Mouse (Mus musculus) limb, embryonic 14.5 days (tissue): ENCODE measurements at regions not wholly inside any gene's neighbourhood (a gene's known extent, or its start where the extent isn't known, plus 50 kb on each side); places are given as distances from the start of the nearest gene placed in this dataset.

Source experiments
- ATAC-seq: fragments of 200-750 bp; cut with Nextera tagmentation; 2 replicates; pipeline ENCODE4 v1.8.0; 2017; ENCODE audit warnings: low read depth, moderate number of reproducible peaks, moderate TSS enrichment; ENCODE audit not compliant: low FRiP score
- DNase-seq: peaks from one replicate; pipeline ENCODE4 v3.0.0-alpha.2; 2015; ENCODE audit warnings: low spot score
- H3K27ac ChIP-seq: fragments of 300-500 bp; sonication (generic); replicated peaks from 2 replicates; pipeline ENCODE4 v1.5.1; 2014; ENCODE audit warnings: low read depth, mild to moderate bottlenecking, low read length, moderate library complexity, mixed read lengths
- H3K27me3 ChIP-seq: fragments of 300-500 bp; sonication (generic); 2 replicates; pipeline ENCODE4 v1.6.1; 2014; ENCODE audit warnings: low read length, mixed read lengths; ENCODE audit not compliant: control insufficient read depth, insufficient read depth
- H3K36me3 ChIP-seq: fragments of 300-500 bp; sonication (generic); 2 replicates; pipeline ENCODE4 v1.6.1; 2014; ENCODE audit warnings: mild to moderate bottlenecking, low read length, moderate library complexity, mixed read lengths; ENCODE audit not compliant: control insufficient read depth, insufficient read depth
- H3K4me1 ChIP-seq: fragments of 300-500 bp; sonication (generic); 2 replicates; pipeline ENCODE4 v1.6.1; 2014; ENCODE audit warnings: antibody characterized with exemption, low read length, mixed read lengths; ENCODE audit not compliant: control insufficient read depth, insufficient read depth
- H3K4me2 ChIP-seq: fragments of 300-500 bp; sonication (generic); replicated peaks from 2 replicates; pipeline ENCODE4 v1.6.1; 2014; ENCODE audit warnings: low read depth, mild to moderate bottlenecking, low read length, moderate library complexity; ENCODE audit not compliant: severe bottlenecking
- H3K4me3 ChIP-seq: fragments of 300-500 bp; sonication (generic); replicated peaks from 2 replicates; pipeline ENCODE4 v1.5.1; 2014; ENCODE audit warnings: low read length
- H3K9ac ChIP-seq: fragments of 300-500 bp; sonication (generic); 2 replicates; pipeline ENCODE4 v1.6.1; 2014; ENCODE audit warnings: mild to moderate bottlenecking, low read depth, low read length, moderate library complexity; ENCODE audit not compliant: severe bottlenecking
- H3K9me3 ChIP-seq: fragments of 300-500 bp; sonication (generic); 2 replicates; pipeline ENCODE4 v1.6.1; 2016; ENCODE audit warnings: low read length; ENCODE audit not compliant: control insufficient read depth
- POLR2A ChIP-seq: fragments of 200-500 bp; IDR thresholded peaks from 2 replicates; pipeline ENCODE4 v1.8.0; 2012; ENCODE audit warnings: inconsistent platforms, mild to moderate bottlenecking, moderate library complexity, borderline replicate concordance; ENCODE audit not compliant: insufficient read depth, insufficient read length; ENCODE audit errors: extremely low read depth
- WGBS: fragments of 180-500 bp; shearing (Covaris S2); extraction: QIAGEN DNeasy Blood & Tissue Kit; methylation state at CpG from one replicate; pipeline ENCODE4 v1.1.7; 2014; 5-methylcytosine and 5-hydroxymethylcytosine counted together

DNA sequence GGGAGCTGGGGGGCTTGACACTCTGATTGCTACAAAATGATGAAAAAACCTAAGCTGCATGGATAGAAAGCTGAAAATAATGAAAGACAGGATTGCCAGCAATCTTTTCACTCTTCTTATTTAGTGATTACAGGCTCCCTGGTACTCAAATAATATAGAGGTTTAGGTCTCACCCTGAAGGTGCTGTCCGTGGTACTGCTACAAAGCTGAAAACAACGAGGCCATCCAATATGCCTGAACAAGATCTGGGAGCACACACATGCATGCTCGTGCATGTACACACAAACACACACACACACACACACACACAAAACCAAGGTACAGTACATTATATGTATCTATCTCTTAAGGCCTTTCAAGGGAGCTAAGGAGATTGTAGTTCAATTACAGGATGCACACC, 1426.1 kb upstream of the 1700008P02Rik start:
- no peak for ATAC-seq
- no peaks in the 10 kb centered on the region for H3K36me3 ChIP-seq
- H3K9ac ChIP-seq: no peak overlapping the region
- H3K4me1 ChIP-seq: no peaks in the 10 kb centered on the region
- no peaks in the 10 kb centered on the region for H3K27me3 ChIP-seq
- H3K9me3 ChIP-seq: no peaks in the 10 kb centered on the region
- H3K4me3 ChIP-seq: no peak overlapping the region
- TF ChIP-seq POLR2A: no peak
- WGBS: 36% methylated on average over 3 of the region's 3 CpGs
- H3K27ac ChIP-seq: no peak overlapping the region
- DNase-seq: peak; percentile 27
- no peak overlapping the region for H3K4me2 ChIP-seq

DNA sequence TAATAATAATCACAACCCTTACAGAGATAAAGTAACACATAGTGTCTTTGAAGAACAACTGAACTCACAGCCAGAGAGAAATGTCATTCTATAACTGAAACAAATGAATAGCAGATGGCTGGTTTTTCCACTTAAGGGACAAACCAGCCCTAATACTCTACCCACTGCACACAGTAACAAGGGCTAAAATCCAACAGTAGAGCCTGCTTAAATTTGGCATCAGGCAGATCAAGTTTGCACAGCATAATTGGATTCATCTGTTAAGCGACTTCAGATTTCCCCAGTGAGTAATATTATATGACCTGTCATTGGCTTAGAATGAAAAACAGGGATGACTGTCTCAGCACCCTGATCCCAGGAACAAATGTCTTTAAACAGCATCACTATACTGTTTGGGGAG, 1416.5 kb upstream of the 1700008P02Rik start:
- TF ChIP-seq POLR2A: no peak
- DNase-seq (peak; percentile 38), ATAC-seq (peak; percentile 41; the same call in 1 of the 2 replicates)
- 20% methylated on average over 1 of the region's 1 CpGs for WGBS
- Histone ChIP-seq H3K9me3 (no peaks in the 10 kb centered on the region), H3K36me3 (no peaks in the 10 kb centered on the region), H3K27me3 (no peaks in the 10 kb centered on the region), H3K9ac (no peak overlapping the region), H3K27ac (no peak overlapping the region), H3K4me1 (no peaks in the 10 kb centered on the region), H3K4me3 (no peak overlapping the region), H3K4me2 (no peak overlapping the region)

DNA sequence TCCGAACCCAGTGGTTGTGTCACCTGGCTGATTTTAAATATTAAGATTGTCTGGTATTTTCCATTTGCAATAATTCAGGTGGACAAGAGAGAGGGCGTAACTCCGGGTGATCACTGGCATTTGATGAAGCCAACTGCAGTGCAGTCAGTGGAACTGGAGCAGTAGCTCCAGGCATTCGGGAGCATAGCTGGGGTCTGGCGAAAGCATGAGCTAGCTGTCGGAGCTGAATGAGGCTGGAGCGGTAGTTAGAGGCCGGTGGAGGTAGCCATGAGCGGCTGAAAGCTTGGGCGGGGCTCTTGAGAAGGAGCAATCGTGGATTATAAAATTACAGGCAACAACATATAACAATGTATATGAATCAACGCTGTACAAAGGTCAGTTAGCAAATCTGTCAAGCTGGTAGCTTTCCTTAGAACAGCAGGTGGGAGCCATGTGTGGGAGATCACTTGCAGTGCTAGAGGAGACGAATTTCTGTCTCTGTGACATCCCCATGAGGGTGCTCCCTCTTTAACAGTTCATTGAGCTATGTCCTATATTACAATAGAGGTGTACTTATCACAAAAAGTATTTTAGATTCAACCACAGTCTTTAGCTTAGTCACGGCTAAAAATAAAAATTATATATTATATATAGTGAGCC, 1415.0 kb upstream of the 1700008P02Rik start:
- Histone ChIP-seq H3K9me3 (no peaks in the 10 kb centered on the region), H3K27ac (no peak overlapping the region), H3K4me3 (no peak overlapping the region), H3K4me2 (no peak overlapping the region), H3K36me3 (no peaks in the 10 kb centered on the region), H3K27me3 (no peaks in the 10 kb centered on the region), H3K9ac (no peak overlapping the region), H3K4me1 (no peaks in the 10 kb centered on the region)
- TF ChIP-seq POLR2A: no peak
- ATAC-seq (no peak), DNase-seq (no peak)
- WGBS: 73% methylated on average over 14 of the region's 14 CpGs

DNA sequence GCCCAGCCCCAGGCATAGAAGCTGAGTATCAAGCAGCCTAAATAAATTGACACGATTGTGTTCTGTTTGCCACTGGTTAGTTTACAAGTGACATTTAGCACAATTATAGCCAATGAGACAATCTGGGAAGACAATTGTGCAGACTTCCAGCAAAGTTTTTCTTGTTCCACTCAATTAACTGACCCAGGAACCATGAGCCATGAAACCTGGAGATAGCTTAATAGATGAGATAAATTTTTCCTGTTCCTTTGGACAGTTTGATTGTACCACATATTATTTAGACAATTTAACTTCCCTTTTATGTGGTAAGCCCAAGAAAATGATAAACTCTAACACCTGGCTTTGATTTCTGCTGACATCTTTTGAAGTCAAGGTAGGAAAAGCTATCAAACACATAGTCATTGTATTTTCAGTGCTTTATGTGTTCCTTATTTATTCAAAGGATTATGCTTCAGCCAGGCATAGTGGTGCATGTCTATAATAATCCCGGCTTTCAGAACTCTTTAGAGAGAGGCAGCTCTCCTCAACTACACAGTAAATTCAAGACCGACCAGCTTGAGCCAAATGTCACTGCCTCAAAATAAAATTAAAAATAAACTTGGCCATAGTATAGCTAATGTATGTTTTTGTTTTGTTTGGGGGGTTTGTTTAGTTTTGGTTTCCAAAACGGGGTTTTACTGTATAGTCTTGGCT, 1406.2 kb upstream of the 1700008P02Rik start:
- no peak overlapping the region for H3K27ac ChIP-seq
- no peak overlapping the region for H3K4me3 ChIP-seq
- H3K9me3 ChIP-seq: no peaks in the 10 kb centered on the region
- H3K27me3 ChIP-seq: no peaks in the 10 kb centered on the region
- no peaks in the 10 kb centered on the region for H3K4me1 ChIP-seq
- no peak overlapping the region for H3K9ac ChIP-seq
- H3K36me3 ChIP-seq: no peaks in the 10 kb centered on the region
- ATAC-seq (no peak), DNase-seq (no peak)
- WGBS: 45% methylated on average over 4 of the region's 4 CpGs
- H3K4me2 ChIP-seq: no peak overlapping the region
- TF ChIP-seq POLR2A: no peak

DNA sequence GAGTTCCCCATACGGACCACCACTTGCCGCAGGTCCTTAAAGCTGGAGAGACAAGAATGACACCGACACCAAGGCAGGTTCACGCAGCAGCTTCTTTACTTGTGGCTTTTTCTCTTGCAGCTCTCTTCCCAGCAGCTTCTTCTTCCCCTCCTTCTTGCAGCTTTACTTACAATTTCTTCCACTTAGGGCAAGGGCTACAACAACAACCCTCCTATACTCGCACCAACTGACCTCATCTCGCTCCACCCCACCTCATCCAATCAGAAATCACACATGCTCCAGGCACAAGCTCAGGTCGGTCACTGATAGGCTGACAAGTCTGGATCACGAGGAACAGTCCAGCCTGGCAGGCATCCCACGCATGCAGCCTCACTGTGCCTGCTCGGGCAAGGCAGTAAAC, 1402.4 kb upstream of the 1700008P02Rik start:
- 81% methylated on average over 10 of the region's 10 CpGs for WGBS
- H3K9me3 ChIP-seq: 0 out of 2 replicates have a peak, but pooled peaks cover 5% of the 10 kb centered on the region
- H3K27me3 ChIP-seq: no peaks in the 10 kb centered on the region
- H3K27ac ChIP-seq: no peak overlapping the region
- no peaks in the 10 kb centered on the region for H3K36me3 ChIP-seq
- TF ChIP-seq POLR2A: no peak
- no peaks in the 10 kb centered on the region for H3K4me1 ChIP-seq
- no peak overlapping the region for H3K4me3 ChIP-seq
- ATAC-seq (no peak), DNase-seq (no peak)
- H3K4me2 ChIP-seq: no peak overlapping the region
- H3K9ac ChIP-seq: no peak overlapping the region
